Mouse (Mus musculus): ENCODE data around the gene Galnt2.

- TF ChIP-seq CTCF (IDR thresholded peaks at IDR 0.05; ENCODE audit: extremely low read depth, insufficient read length, insufficient replicate concordance, low read depth, low read length), result no peak
- TF ChIP-seq POLR2A (IDR thresholded peaks at IDR 0.05; ENCODE audit: low read depth, low read length), result no peak
These were observed 38.9 kb upstream of the Galnt2 start for GRCm38 (mm10) chr8:124192242-124192641.

Data from small intestine, adult 2 months (tissue).